Mouse (Mus musculus) spleen, adult 2 months (tissue): ENCODE results near the gene Caln1. TPM values are rescaled to one million over a fixed set of nuclear protein-coding genes. Genes with fewer than 3 reads are reported as not detected.

Experiments used
- DNase-seq, 2 experiments: peaks; one replicate each; pipeline versions ENCODE4 v3.0.0 to v3.0.0-alpha.2; 2012 to 2021; ENCODE audit warnings: low spot score in 2 of 2, low read depth in 1 of 2
- H3K27ac ChIP-seq: fragments of 200-500 bp; 2 replicates; pipeline ENCODE4 v1.5.1; 2012; ENCODE audit warnings: low read length, inconsistent platforms; ENCODE audit not compliant: insufficient read depth
- H3K27me3 ChIP-seq: fragments of 200-500 bp; 2 replicates; pipeline ENCODE4 v1.6.1; 2012; ENCODE audit warnings: mild to moderate bottlenecking, moderate library complexity, low read length, inconsistent platforms; ENCODE audit not compliant: control insufficient read depth, insufficient read depth
- H3K36me3 ChIP-seq: fragments of 200-500 bp; 2 replicates; pipeline ENCODE4 v1.6.1; 2012; ENCODE audit warnings: mild to moderate bottlenecking, low read length, inconsistent platforms; ENCODE audit not compliant: control insufficient read depth, insufficient read depth
- H3K4me1 ChIP-seq: fragments of 200-500 bp; 2 replicates; pipeline ENCODE4 v1.6.1; 2011; ENCODE audit warnings: inconsistent platforms; ENCODE audit not compliant: control insufficient read depth, insufficient read depth, insufficient read length
- H3K4me3 ChIP-seq: fragments of 200-500 bp; 2 replicates; pipeline ENCODE4 v1.5.1; 2011; ENCODE audit warnings: mild to moderate bottlenecking, inconsistent platforms; ENCODE audit not compliant: insufficient read depth, insufficient read length; ENCODE audit errors: extremely low read depth
- CTCF ChIP-seq: fragments of 200-500 bp; IDR thresholded peaks from 2 replicates; pipeline ENCODE4 v1.5.1; 2011; ENCODE audit warnings: mild to moderate bottlenecking, inconsistent platforms; ENCODE audit not compliant: insufficient read depth, insufficient read length, insufficient replicate concordance; ENCODE audit errors: extremely low read depth
- POLR2A ChIP-seq: fragments of 200-500 bp; IDR thresholded peaks from 2 replicates; pipeline ENCODE4 v1.6.1; 2011; ENCODE audit warnings: low read depth, low read length, inconsistent platforms
- WGBS: fragments of 180-500 bp; shearing (Covaris S2); methylation state at CpG from one replicate; pipeline ENCODE4 v1.1.7; 2018; 5-methylcytosine and 5-hydroxymethylcytosine counted together
- polyA plus RNA-seq: library from polyadenylated mRNA; depleted of rRNA; stranded (reverse); fragments of >200 nt; gene quantifications from 2 replicates; pipeline ENCODE4 v1.2.3, GENCODE M21; 2012

The Caln1 gene
- polyA plus RNA-seq, 1 experiment, result not detected

- H3K36me3 ChIP-seq, result no peaks in the 10 kb centered on the region
- H3K4me1 ChIP-seq, result no peaks in the 10 kb centered on the region
- no peak for DNase-seq
- WGBS, result 74% methylated on average over 3 of the region's 3 CpGs
- no peak overlapping the region for H3K27ac ChIP-seq
- no peak overlapping the region for H3K4me3 ChIP-seq
- TF ChIP-seq CTCF, result no peak
- H3K27me3 ChIP-seq, result no peaks in the 10 kb centered on the region
Observed at GRCm38 (mm10) chr5:130584042-130584441, 214.8 kb downstream of the Caln1 start.

GRCm38 (mm10) chr5:130586257-130586656 is 217.0 kb downstream of the Caln1 start:
- DNase-seq, result no peak
- no peak overlapping the region for H3K4me3 ChIP-seq
- 87% methylated on average over 4 of the region's 4 CpGs for WGBS
- H3K27ac ChIP-seq, result no peak overlapping the region
- H3K4me1 ChIP-seq, result no peaks in the 10 kb centered on the region
- no peaks in the 10 kb centered on the region for H3K27me3 ChIP-seq
- no peak for TF ChIP-seq CTCF
- no peak for TF ChIP-seq POLR2A
- no peaks in the 10 kb centered on the region for H3K36me3 ChIP-seq

GRCm38 (mm10) chr5:130596541-130596940 is 227.3 kb downstream of the Caln1 start:
- H3K27me3 ChIP-seq, result no peaks in the 10 kb centered on the region
- 91% methylated on average over 6 of the region's 6 CpGs for WGBS
- TF ChIP-seq CTCF (no peak), POLR2A (no peak)
- H3K27ac ChIP-seq, result no peak overlapping the region
- no peaks in the 10 kb centered on the region for H3K4me1 ChIP-seq
- no peak overlapping the region for H3K4me3 ChIP-seq
- no peaks in the 10 kb centered on the region for H3K36me3 ChIP-seq
- no peak for DNase-seq

GRCm38 (mm10) chr5:130613657-130614056 is 244.4 kb downstream of the Caln1 start:
- Histone ChIP-seq H3K4me1 (no peaks in the 10 kb centered on the region), H3K27me3 (no peaks in the 10 kb centered on the region), H3K36me3 (no peaks in the 10 kb centered on the region), H3K27ac (no peak overlapping the region), H3K4me3 (no peak overlapping the region)
- no peak for DNase-seq
- WGBS, result 59% methylated on average over 3 of the region's 3 CpGs
- TF ChIP-seq POLR2A (no peak), CTCF (no peak)

GRCm38 (mm10) chr5:130614209-130614608 is 245.0 kb downstream of the Caln1 start:
- Histone ChIP-seq H3K4me3 (no peak overlapping the region), H3K4me1 (no peaks in the 10 kb centered on the region), H3K36me3 (no peaks in the 10 kb centered on the region), H3K27ac (no peak overlapping the region), H3K27me3 (no peaks in the 10 kb centered on the region)
- DNase-seq, result no peak
- TF ChIP-seq POLR2A (no peak), CTCF (no peak)
- WGBS, result 86% methylated on average over 3 of the region's 3 CpGs

GRCm38 (mm10) chr5:130620060-130620459 is 250.8 kb downstream of the Caln1 start:
- no peak for DNase-seq
- Histone ChIP-seq H3K36me3 (no peaks in the 10 kb centered on the region), H3K27ac (no peak overlapping the region), H3K4me3 (no peak overlapping the region), H3K4me1 (no peaks in the 10 kb centered on the region), H3K27me3 (no peaks in the 10 kb centered on the region)
- no peak for TF ChIP-seq POLR2A
- no peak for TF ChIP-seq CTCF
- WGBS, result 85% methylated on average over 7 of the region's 7 CpGs

GRCm38 (mm10) chr5:130623206-130623605 is 254.0 kb downstream of the Caln1 start:
- Histone ChIP-seq H3K27ac (no peak overlapping the region), H3K4me3 (no peak overlapping the region), H3K36me3 (no peaks in the 10 kb centered on the region), H3K4me1 (no peaks in the 10 kb centered on the region), H3K27me3 (no peaks in the 10 kb centered on the region)
- WGBS, result 78% methylated on average over 5 of the region's 5 CpGs
- no peak for DNase-seq
- TF ChIP-seq CTCF (no peak), POLR2A (no peak)
